Mouse (Mus musculus): Measurements from ENCODE around the gene Gm42878.

Gene Gm42878

DNA sequence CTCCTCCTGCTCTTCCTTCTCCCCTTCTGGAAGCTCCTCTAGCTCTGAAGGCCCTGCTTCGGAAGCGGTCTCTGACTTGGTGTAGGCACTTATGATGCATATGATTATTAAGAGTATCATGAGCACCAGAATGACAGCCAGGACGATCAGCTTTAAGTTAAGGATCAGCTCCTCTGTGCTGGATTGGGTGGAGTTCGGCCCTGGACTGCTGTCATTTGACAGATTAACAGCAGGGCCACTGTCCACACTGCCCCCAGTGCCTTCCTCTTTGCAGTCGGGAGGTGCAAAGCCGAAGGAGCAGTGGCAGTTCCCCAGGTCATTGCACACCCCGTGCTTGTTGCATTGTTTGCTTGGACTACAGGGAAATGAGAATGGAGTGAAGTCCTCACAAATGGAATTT lies 44.6 kb downstream of the Gm42878 start:
- in situ Hi-C loops (cut with MboI, MseI): no loop called here

DNA sequence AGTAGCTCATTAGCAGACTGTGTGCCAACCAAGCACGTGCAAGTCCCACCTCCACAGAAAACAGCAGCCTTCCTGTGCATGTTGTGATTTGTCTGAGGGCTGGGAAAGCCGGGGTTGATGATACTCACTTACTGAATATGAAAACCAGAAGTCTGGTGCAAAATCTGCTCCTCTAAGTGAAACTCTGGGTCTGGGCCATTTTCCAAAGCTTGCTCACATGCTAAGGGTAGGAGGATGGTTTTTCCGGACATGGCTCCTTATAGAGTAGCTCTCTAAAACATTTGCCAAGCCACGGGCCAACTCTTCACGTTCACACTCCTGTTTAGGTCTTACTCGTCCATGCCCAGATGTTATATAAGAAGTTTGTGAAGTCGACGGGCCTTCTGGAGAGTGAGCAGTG lies 52.0 kb downstream of the Gm42878 start:
- in situ Hi-C loops (cut with MboI, MseI): loop anchor here (10.0 kb wide), 1 partner anchor 521 kb away; no protein-coding TSS in a partner anchor

DNA sequence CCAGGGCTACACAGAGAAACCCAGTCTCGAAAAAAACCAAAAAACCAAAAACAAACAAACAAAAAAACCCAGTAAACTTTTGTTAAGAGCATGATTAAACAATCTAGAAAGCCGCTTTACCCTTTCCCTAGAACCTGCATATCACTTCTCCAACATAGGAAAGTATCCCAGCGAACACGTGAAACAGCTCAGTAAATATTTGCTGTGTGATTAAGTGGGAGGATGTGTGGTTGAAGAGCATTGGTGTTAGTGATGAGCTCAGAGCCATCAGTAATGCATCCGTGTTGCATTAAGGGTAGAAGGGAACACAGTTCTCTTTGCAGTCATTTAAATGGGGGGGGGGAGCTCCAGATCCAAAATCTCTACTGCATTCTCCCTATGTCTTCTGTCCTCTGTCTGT lies 60.5 kb downstream of the Gm42878 start:
- in situ Hi-C loops (cut with MboI, MseI): loop anchor here (10.0 kb wide), 1 partner anchor 410 kb away; no protein-coding TSS in a partner anchor

DNA sequence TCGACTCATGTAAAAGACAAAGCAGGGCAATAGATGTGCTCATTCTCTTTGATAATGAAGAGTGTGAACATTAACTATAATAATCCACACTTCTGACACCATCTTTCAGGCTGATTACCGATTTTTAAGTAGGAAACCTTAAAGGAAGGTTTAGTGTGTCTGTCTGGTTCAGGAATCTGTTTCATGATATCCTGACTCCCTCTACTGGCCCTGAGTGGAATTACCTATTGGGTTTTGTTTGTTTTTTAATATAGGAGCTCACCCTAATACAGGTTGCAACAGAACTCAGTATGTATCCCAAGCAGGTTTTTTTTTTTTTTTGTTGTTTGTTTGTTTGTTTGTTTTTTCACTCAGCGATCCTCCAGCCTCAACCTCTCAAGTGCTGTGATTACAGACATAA lies 67.6 kb downstream of the Gm42878 start:
- in situ Hi-C loops (cut with MboI, MseI): no loop called here

DNA sequence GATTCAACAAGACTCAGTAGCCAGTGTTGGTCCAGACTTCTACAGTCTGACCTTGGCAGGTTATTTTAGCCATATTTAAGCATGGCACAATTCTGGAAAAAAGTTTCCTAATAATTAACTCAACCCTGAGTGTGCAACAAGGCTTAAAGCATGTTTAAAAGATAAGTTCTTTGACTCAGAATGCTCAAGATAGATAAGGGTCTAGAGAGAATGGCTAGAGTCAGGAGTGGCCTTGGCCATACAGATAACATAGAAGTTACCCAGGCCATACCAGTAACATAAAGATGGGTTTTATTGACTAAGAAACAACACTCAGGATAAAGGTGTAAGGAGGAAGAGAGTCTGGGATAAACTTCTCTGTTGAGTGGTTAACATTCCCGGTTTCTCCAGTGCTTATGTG lies 69.2 kb downstream of the Gm42878 start:
- in situ Hi-C loops (cut with MboI, MseI): no loop called here

DNA sequence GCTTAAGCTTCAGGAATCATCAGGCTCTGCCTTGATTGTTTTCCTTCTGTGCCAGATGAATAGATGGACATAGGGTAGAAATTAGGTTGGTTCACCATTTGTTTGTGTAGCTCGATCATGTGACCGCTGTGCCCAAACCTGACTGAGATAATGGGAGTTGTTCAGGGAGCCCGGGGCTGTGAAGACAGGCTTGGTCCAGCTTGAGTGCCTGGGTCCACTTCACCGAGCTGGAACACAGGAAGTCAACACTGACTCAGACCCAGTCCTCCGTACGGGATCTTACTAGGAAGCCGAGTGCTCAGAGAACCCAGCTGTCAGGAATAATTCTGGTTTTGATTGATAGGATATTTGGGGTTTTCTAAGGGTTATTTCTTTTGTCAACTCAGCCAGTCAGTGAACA lies 70.7 kb downstream of the Gm42878 start:
- in situ Hi-C loops (cut with MboI, MseI): no loop called here

DNA sequence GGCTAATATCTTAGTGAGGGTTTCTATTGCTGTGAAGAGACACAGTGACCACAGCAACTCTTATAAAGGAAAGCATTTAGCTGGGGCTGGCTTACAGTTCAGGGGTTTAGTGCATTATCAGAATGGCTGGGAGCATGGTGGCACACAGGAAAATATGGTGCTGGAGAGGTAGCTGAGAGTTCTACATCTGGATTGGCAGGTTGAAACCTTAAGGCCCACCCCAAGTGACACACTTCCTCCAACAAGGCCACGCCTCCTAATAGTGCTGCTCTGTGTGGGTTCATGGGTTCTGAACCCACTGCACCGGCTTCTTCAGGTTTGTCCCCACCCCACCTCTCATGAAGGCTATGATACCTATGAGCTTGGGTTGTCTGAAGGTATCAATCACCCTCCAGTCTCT lies 72.9 kb downstream of the Gm42878 start:
- in situ Hi-C loops (cut with MboI, MseI): no loop called here

DNA sequence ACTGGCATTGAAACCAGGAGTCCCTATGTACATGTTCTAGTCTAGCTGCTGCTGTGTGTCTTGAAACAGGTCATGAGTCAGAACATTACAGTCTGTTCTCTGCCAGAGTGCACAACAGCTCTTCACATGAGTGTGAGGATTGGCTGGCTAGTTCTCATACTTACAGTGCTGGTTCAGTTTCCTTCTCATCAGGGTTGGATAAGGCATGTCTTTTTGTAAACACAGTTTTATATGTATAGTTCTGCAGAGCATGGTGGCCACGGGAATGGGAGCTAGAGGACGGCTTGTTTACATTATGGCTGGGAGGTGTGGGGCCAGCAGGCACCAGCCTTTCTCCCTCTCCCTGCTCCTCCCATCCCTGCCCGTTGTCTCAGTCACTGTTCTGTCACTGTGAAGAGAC lies 75.7 kb downstream of the Gm42878 start:
- in situ Hi-C loops (cut with MboI, MseI): no loop called here
